Mouse (Mus musculus) cerebellum, adult 9-10 months (tissue): ENCODE data around the gene Gpc6.

Experiments
- DNase-seq: peaks from one replicate; pipeline ENCODE4 v3.0.0; 2022

The Gpc6 gene

GRCm38 (mm10) chr14:117951686-117952085 is 1026.6 kb downstream of the Gpc6 start:
- DNase-seq: no peak

- DNase-seq: no peak
Measured at GRCm38 (mm10) chr14:117956051-117956450, 1030.9 kb downstream of the Gpc6 start.

- no peak for DNase-seq
Measured at GRCm38 (mm10) chr14:117958389-117958788, 1033.3 kb downstream of the Gpc6 start.

GRCm38 (mm10) chr14:117961267-117961666 is 1036.2 kb downstream of the Gpc6 start:
- DNase-seq: no peak

GRCm38 (mm10) chr14:117961844-117962243 is 1036.7 kb downstream of the Gpc6 start:
- DNase-seq: no peak

GRCm38 (mm10) chr14:117962453-117962852 is 1037.3 kb downstream of the Gpc6 start:
- no peak for DNase-seq

GRCm38 (mm10) chr14:117972576-117972975 is 1047.5 kb downstream of the Gpc6 start:
- no peak for DNase-seq

GRCm38 (mm10) chr14:117981532-117981931 is 1056.4 kb downstream of the Gpc6 start:
- no peak for DNase-seq

- no peak for DNase-seq
Measured at GRCm38 (mm10) chr14:117988444-117988843, 1063.3 kb downstream of the Gpc6 start.

GRCm38 (mm10) chr14:117990203-117990602 is 1065.1 kb downstream of the Gpc6 start:
- no peak for DNase-seq

GRCm38 (mm10) chr14:117992600-117993256 is 1067.6 kb downstream of the Gpc6 start:
- DNase-seq: no peak

GRCm38 (mm10) chr14:117993845-117994244 is 1068.7 kb downstream of the Gpc6 start:
- no peak for DNase-seq

- DNase-seq: no peak
Measured at GRCm38 (mm10) chr14:118004434-118004833, 1079.3 kb downstream of the Gpc6 start.

- DNase-seq: peak; percentile 12
Measured at GRCm38 (mm10) chr14:118005697-118006096, 1080.6 kb downstream of the Gpc6 start.

- no peak for DNase-seq
Measured at GRCm38 (mm10) chr14:118009541-118009940, 1084.4 kb downstream of the Gpc6 start.

GRCm38 (mm10) chr14:118013237-118013636 is 1088.1 kb downstream of the Gpc6 start:
- DNase-seq: no peak

GRCm38 (mm10) chr14:118019314-118019713 is 1094.2 kb downstream of the Gpc6 start:
- no peak for DNase-seq

- DNase-seq: no peak
Measured at GRCm38 (mm10) chr14:118021867-118022543, 1096.9 kb downstream of the Gpc6 start.
